Mouse (Mus musculus): Measurements from ENCODE around the gene Ntan1. TPM values are rescaled to one million over a fixed set of nuclear protein-coding genes. Genes with fewer than 3 reads are reported as not detected.
"Not testable (repeated sequence)": the region's sequence is repeated elsewhere in the genome, so short reads cannot be mapped to it uniquely, and the experiment has no call there.

Ntan1 gene
- 34.9 and 40.2 TPM in 2 replicates for polyA plus RNA-seq (2015; fragmentation: Nextera tagmentation; extraction: Ambion mirVana)

GRCm38 (mm10) chr16:13818560-13819393 is at the start of gene Ntan1:
TSS of gene Ntan1 (plus strand) at chr16:13818845.
- Histone ChIP-seq H3K9me3 (replicated peaks; ENCODE audit: control insufficient read depth, low read length) (no peaks in the 10 kb centered on the region), H3K4me3 (ENCODE audit: low read depth, low read length) (peak within 1 kb of the TSS; percentile 83), H3K36me3 (ENCODE audit: control insufficient read depth, insufficient read depth) (no peaks in the 10 kb centered on the region), H3K27ac (ENCODE audit: low read length) (peak within 1 kb of the TSS; percentile 85), H3K27me3 (ENCODE audit: control insufficient read depth, insufficient read depth, low read depth, low read length) (no peaks in the 10 kb centered on the region), H3K4me2 (ENCODE audit: low read depth, low read length) (peak within 1 kb of the TSS; percentile 96), H3K9ac (ENCODE audit: low read depth, low read length) (peak within 1 kb of the TSS; percentile 78), H3K4me1 (ENCODE audit: control insufficient read depth, low read depth, low read length) (peaks cover 18% of the 10 kb centered on the region)
- under 1% methylated on average over 58 of the region's 58 CpGs for WGBS (ENCODE audit: insufficient replicate concordance)
- peak; percentile 96 for ATAC-seq (ENCODE audit: low read depth)

GRCm38 (mm10) chr16:13771603-13772002 is 47.0 kb upstream of the Ntan1 start:
- not testable (repeated sequence) for ATAC-seq (ENCODE audit: low read depth); H3K4me3 ChIP-seq (ENCODE audit: low read depth, low read length); H3K4me2 ChIP-seq (ENCODE audit: low read depth, low read length); H3K27me3 ChIP-seq (ENCODE audit: control insufficient read depth, insufficient read depth, low read depth, low read length); H3K4me1 ChIP-seq (ENCODE audit: control insufficient read depth, low read depth, low read length); H3K27ac ChIP-seq (ENCODE audit: low read length); H3K9me3 ChIP-seq (replicated peaks; ENCODE audit: control insufficient read depth, low read length); H3K36me3 ChIP-seq (ENCODE audit: control insufficient read depth, insufficient read depth); H3K9ac ChIP-seq (ENCODE audit: low read depth, low read length)
- 57% methylated on average over 4 of the region's 4 CpGs for WGBS (ENCODE audit: insufficient replicate concordance)

DNA sequence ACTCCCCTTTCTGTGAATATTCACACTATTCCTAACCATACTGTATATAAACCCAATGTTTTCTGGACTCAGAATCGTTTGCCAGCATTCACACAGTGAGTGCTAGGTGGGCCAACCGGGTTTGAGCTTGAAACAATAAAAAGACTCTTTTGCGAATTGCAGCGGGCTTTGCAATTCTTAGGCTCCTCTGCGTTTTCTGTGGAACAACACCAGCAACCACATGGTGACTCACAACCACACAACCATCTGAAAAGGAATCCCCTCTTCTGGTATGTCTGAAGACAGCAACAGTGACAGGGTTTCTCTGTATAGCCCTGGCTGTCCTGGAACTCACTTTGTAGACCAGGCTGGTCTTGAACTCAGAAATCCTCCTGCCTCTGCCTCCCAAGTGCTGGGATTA is 46.6 kb upstream of the Ntan1 start:
- H3K4me3 ChIP-seq (ENCODE audit: low read depth, low read length); H3K9ac ChIP-seq (ENCODE audit: low read depth, low read length); ATAC-seq (ENCODE audit: low read depth); H3K4me2 ChIP-seq (ENCODE audit: low read depth, low read length); H3K9me3 ChIP-seq (replicated peaks; ENCODE audit: control insufficient read depth, low read length); H3K36me3 ChIP-seq (ENCODE audit: control insufficient read depth, insufficient read depth); H3K27me3 ChIP-seq (ENCODE audit: control insufficient read depth, insufficient read depth, low read depth, low read length); H3K4me1 ChIP-seq (ENCODE audit: control insufficient read depth, low read depth, low read length); H3K27ac ChIP-seq (ENCODE audit: low read length): not testable (repeated sequence)
- WGBS (ENCODE audit: insufficient replicate concordance): 66% methylated on average over 5 of the region's 5 CpGs

GRCm38 (mm10) chr16:13774011-13774410 is 44.6 kb upstream of the Ntan1 start:
- not testable (repeated sequence) for H3K4me2 ChIP-seq (ENCODE audit: low read depth, low read length); H3K9ac ChIP-seq (ENCODE audit: low read depth, low read length); H3K4me1 ChIP-seq (ENCODE audit: control insufficient read depth, low read depth, low read length); H3K36me3 ChIP-seq (ENCODE audit: control insufficient read depth, insufficient read depth); H3K4me3 ChIP-seq (ENCODE audit: low read depth, low read length); ATAC-seq (ENCODE audit: low read depth); H3K27ac ChIP-seq (ENCODE audit: low read length); H3K27me3 ChIP-seq (ENCODE audit: control insufficient read depth, insufficient read depth, low read depth, low read length); H3K9me3 ChIP-seq (replicated peaks; ENCODE audit: control insufficient read depth, low read length)
- WGBS (ENCODE audit: insufficient replicate concordance): 51% methylated on average over 2 of the region's 2 CpGs

DNA sequence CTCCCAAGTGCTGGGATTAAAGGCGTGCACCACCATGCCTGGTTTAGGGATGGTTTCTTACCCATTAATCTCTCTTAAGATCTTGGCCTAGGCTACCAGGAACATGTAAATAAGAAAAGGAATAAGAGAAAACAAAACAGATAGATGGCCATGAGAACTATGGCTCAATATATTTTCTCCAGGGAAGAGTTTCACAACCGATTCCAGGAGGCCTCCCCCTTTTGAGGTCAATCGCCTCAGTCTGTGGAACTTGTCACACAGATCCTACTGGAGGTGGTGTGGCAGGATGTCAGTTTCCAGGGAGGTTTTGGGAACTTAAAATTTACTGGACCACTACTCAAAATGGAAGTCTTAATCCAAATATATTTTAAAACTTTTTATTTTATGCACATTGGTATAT is 44.0 kb upstream of the Ntan1 start:
- H3K27ac ChIP-seq (ENCODE audit: low read length); ATAC-seq (ENCODE audit: low read depth); H3K36me3 ChIP-seq (ENCODE audit: control insufficient read depth, insufficient read depth); H3K4me2 ChIP-seq (ENCODE audit: low read depth, low read length); H3K27me3 ChIP-seq (ENCODE audit: control insufficient read depth, insufficient read depth, low read depth, low read length); H3K9ac ChIP-seq (ENCODE audit: low read depth, low read length); H3K4me3 ChIP-seq (ENCODE audit: low read depth, low read length); H3K4me1 ChIP-seq (ENCODE audit: control insufficient read depth, low read depth, low read length); H3K9me3 ChIP-seq (replicated peaks; ENCODE audit: control insufficient read depth, low read length): not testable (repeated sequence)
- WGBS (ENCODE audit: insufficient replicate concordance): 64% methylated on average over 3 of the region's 3 CpGs

- peak within 1 kb of the TSS; percentile 74 for H3K27ac ChIP-seq (ENCODE audit: low read length)
- peaks cover 5% of the 10 kb centered on the region for H3K36me3 ChIP-seq (ENCODE audit: control insufficient read depth, insufficient read depth)
- H3K9ac ChIP-seq (ENCODE audit: low read depth, low read length): peak within 1 kb of the TSS; percentile 84
- under 1% methylated on average over 57 of the region's 57 CpGs for WGBS (ENCODE audit: insufficient replicate concordance)
- H3K4me2 ChIP-seq (ENCODE audit: low read depth, low read length): peak within 1 kb of the TSS; percentile 85
- H3K9me3 ChIP-seq (replicated peaks; ENCODE audit: control insufficient read depth, low read length): no peaks in the 10 kb centered on the region
- peaks cover 15% of the 10 kb centered on the region for H3K4me1 ChIP-seq (ENCODE audit: control insufficient read depth, low read depth, low read length)
- no peaks in the 10 kb centered on the region for H3K27me3 ChIP-seq (ENCODE audit: control insufficient read depth, insufficient read depth, low read depth, low read length)
- H3K4me3 ChIP-seq (ENCODE audit: low read depth, low read length): peak within 1 kb of the TSS; percentile 87
- peak; percentile 99 for ATAC-seq (ENCODE audit: low read depth)
Measured at GRCm38 (mm10) chr16:13780353-13781036, 38.1 kb upstream of the Ntan1 start, which contains the start of gene Rrn3. TSS of gene Rrn3 (plus strand) at chr16:13780708.

GRCm38 (mm10) chr16:13781216-13781615 is 37.4 kb upstream of the Ntan1 start:
- Histone ChIP-seq H3K27ac (ENCODE audit: low read length) (no peak overlapping the region), H3K4me3 (ENCODE audit: low read depth, low read length) (peak overlapping the region; percentile 87), H3K9ac (ENCODE audit: low read depth, low read length) (peak overlapping the region; percentile 84), H3K9me3 (replicated peaks; ENCODE audit: control insufficient read depth, low read length) (no peaks in the 10 kb centered on the region), H3K4me2 (ENCODE audit: low read depth, low read length) (peak overlapping the region; percentile 85), H3K27me3 (ENCODE audit: control insufficient read depth, insufficient read depth, low read depth, low read length) (no peaks in the 10 kb centered on the region), H3K4me1 (ENCODE audit: control insufficient read depth, low read depth, low read length) (peaks cover 15% of the 10 kb centered on the region), H3K36me3 (ENCODE audit: control insufficient read depth, insufficient read depth) (peaks cover 8% of the 10 kb centered on the region)
- 10% methylated on average over 8 of the region's 8 CpGs for WGBS (ENCODE audit: insufficient replicate concordance)
- peak; percentile 43 for ATAC-seq (ENCODE audit: low read depth)

- Histone ChIP-seq H3K36me3 (ENCODE audit: control insufficient read depth, insufficient read depth) (peaks cover 21% of the 10 kb centered on the region), H3K4me1 (ENCODE audit: control insufficient read depth, low read depth, low read length) (peaks cover 8% of the 10 kb centered on the region), H3K27me3 (ENCODE audit: control insufficient read depth, insufficient read depth, low read depth, low read length) (no peaks in the 10 kb centered on the region), H3K4me2 (ENCODE audit: low read depth, low read length) (no peak overlapping the region), H3K4me3 (ENCODE audit: low read depth, low read length) (no peak overlapping the region), H3K9me3 (replicated peaks; ENCODE audit: control insufficient read depth, low read length) (no peaks in the 10 kb centered on the region), H3K27ac (ENCODE audit: low read length) (no peak overlapping the region), H3K9ac (ENCODE audit: low read depth, low read length) (no peak overlapping the region)
- 64% methylated on average over 3 of the region's 3 CpGs for WGBS (ENCODE audit: insufficient replicate concordance)
- ATAC-seq (ENCODE audit: low read depth): no peak
Measured at GRCm38 (mm10) chr16:13785932-13786331, 32.7 kb upstream of the Ntan1 start.

DNA sequence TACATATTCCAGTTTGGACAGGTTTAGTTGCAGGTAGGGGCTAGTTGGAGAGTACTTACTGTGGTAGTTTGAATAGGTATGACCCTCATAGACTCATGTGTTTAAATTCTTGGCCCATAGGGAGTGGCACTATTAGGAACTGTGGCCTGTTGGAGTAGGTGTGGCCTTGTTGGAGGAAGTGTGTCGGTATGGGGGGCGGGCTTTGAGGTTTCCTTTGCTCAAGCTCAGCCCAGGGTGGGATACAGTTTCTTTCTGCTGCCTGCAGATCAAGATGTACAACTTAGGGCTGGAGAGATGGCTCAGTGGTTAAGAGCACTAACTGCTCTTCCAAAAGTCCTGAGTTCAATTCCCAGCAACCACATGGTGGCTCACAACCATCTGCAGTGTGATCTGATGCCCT is 25.2 kb upstream of the Ntan1 start:
- not testable (repeated sequence) for H3K4me1 ChIP-seq (ENCODE audit: control insufficient read depth, low read depth, low read length); H3K4me3 ChIP-seq (ENCODE audit: low read depth, low read length); H3K27me3 ChIP-seq (ENCODE audit: control insufficient read depth, insufficient read depth, low read depth, low read length); H3K9me3 ChIP-seq (replicated peaks; ENCODE audit: control insufficient read depth, low read length); H3K9ac ChIP-seq (ENCODE audit: low read depth, low read length); ATAC-seq (ENCODE audit: low read depth); H3K27ac ChIP-seq (ENCODE audit: low read length); H3K4me2 ChIP-seq (ENCODE audit: low read depth, low read length)
- peaks cover 40% of the 10 kb centered on the region for H3K36me3 ChIP-seq (ENCODE audit: control insufficient read depth, insufficient read depth)
- WGBS (ENCODE audit: insufficient replicate concordance): 54% methylated on average over 2 of the region's 2 CpGs

All from liver, embryonic 16.5 days (tissue).